Mouse (Mus musculus) cerebellum, adult 8-10 months (tissue): ENCODE results near the gene Lhfpl3.

Experiments used
- DNase-seq: peaks from one replicate; pipeline ENCODE4 v3.0.0; 2022

Gene Lhfpl3

DNA sequence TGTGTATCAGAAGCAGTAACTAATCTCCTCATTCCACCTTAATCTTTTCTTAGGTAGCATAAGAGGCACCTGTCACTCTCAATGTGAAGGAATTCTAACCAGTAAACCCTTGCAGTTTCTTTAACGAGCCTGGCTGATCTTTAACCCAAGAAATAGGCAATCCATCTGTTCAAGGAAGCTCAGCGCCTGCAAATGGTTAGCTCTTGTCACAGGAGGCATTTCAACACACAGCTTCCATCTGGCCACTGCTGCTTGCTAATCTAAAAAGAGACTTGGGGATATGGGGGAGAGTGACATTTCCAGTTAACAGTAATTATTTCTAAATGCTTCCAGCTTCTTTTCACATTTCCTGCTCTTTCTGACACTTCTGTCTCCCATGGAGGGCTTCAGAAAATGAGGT, 182.9 kb downstream of the Lhfpl3 start:
- DNase-seq: no peak

DNA sequence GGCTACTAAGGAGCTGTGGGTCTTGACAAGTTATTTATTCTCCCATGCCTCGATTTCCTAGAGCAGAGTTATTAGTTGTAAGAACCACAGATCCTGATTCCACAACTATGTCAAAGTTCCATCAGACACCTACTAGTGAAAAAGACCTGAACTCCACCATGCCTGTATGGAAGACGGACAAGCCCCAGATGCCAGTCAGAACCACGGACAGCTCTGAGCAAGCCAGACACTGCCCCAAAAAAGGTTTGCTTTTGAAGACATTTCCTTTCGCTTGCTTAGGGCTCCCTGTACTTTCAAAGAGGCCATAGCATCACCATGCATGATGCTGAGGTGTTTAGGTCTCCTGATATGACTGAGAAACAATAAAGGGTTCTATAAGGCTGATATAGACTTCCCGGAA, 197.4 kb downstream of the Lhfpl3 start:
- DNase-seq: no peak

DNA sequence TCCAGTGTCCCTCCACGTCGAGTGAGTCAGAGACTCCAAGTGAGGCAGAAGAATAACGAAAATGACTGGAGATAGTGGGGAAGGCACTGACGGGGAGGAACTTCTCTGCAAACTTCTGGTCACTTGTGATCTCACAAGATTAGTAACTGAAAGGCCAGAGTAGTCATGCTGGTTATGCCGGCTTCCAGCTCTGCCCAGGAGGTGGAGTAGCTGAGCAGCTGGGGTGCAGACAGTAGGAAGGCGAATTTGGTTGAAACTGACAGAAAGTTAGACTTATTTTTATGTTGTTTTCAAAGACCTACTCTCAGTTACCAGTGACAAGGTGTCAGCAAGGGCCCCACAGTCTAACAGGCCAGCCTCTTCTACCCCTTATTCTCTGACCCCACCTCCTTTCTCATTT, 217.4 kb downstream of the Lhfpl3 start:
- DNase-seq: no peak

DNA sequence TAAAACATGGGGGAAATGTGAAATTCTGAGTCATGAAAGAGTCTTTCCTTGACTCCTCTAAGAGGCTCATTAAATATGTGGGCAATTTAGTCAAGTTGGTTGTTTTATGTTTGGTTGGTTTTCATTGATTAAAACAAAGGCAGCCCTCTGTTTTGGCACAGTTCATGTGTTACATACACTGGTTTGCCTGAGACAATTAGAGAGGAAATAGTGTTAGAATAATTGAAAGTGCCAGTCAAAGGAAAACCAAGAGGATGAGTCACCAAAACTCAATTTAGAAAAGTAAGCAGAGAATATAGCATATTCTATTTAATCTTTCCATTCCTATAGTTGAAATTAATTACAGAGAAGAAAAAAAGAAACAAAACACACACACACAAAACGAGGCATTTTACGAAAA, 240.9 kb downstream of the Lhfpl3 start:
- no peak for DNase-seq

DNA sequence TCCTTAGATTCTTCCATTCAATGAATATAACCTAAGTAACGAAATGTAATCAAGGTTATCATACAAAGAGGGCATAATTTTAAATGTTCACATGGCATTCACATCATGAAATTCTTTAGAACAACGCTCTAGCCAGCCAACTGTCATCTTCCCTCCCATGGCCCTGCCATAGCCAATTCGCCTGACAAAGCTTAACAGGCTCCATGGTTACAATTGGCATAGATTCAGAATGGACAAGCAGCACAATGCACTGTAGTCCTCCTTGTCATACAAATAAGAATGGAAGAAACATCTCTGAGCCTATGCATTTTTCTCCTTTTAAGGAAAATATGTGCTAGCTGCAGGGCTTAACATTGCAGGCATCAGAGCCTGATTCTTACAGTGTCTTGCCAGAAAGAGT, 254.0 kb downstream of the Lhfpl3 start:
- DNase-seq: no peak

DNA sequence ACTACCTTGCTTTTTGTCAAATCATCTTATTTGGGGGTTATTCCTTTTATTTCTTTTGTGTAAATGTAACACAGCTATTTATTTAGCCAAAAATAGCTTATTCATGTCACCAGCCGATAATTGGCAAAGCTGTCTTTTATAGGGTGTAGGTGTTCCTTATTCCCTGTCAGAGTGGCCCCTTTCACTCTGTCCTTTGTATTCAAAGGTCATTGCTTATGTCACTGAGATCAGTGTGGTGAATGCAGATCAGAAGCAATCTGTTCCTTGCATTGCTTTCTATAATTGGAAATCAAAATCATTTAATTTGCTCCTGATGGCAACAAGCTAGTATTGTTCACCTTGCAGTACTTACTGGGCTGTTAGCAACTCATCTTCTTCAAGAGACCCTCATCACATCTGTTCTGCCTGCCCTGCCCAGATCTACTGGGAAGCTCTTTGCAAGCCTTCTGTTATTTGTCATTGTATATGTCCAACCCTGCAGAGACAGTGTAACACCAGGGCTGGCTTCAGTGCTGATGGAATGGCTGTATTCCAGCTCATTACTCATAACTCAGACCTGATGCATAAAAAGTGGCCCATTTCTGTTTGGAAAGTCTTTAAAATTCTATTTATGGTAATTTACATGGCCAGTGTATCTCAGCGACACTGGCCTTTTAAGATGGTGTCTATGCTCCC, 257.4 kb downstream of the Lhfpl3 start:
- peak; percentile 16 for DNase-seq

DNA sequence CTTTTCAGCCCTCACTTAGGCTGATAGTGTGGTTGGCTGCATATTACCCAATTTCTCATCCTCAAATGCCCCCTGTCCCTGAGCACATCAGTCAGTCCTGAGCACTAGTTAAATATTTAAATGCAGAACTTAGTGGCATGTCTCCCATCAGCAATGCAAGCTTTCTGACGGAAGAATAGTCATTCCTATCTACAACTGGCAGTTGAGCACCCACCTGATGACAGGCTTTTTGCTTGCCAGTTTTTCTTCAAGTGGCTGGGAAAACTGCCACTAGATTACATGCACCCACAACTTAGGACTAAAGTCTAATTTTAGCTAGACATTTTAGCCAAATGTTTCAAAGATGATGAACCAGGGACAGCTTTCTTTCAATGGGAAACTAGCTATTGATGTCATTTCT, 260.3 kb downstream of the Lhfpl3 start:
- no peak for DNase-seq

DNA sequence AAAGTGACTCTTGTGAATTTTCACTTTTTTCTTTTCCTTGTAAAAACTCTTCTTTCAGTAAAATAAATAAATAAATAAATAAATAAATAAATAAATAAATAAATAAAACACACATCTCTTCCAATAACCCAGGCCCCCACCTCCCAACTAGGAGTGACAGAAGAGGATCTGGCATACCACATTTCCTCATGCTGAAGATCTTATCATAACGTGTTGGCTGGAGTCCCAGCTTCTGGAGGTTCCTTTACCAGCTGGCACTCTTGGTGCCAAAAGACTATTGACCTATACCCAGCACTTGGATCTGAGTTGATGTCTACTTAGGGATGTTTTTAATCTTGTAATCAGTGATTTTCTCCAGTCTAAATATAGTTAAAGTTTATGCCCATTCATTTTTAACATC, 264.6 kb downstream of the Lhfpl3 start:
- DNase-seq: no peak

DNA sequence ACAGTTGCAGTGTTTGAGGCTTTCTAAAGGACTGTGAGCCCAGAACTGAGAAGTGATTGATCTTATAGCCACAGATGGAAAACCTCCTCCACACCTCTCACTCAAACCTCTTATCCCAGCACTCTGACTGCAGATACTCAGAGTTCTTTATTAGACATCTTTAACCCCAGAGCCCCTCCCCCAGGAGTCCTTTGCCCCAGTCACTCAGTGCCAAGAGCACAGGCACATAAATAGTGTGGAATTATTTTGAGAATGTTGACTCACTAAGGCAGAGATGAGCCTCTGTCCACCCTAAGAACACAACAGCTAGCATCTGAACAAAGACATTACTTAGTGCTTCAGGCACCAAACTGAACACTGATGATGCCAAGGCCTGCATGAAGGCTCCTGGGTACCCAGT, 268.1 kb downstream of the Lhfpl3 start:
- DNase-seq: no peak

DNA sequence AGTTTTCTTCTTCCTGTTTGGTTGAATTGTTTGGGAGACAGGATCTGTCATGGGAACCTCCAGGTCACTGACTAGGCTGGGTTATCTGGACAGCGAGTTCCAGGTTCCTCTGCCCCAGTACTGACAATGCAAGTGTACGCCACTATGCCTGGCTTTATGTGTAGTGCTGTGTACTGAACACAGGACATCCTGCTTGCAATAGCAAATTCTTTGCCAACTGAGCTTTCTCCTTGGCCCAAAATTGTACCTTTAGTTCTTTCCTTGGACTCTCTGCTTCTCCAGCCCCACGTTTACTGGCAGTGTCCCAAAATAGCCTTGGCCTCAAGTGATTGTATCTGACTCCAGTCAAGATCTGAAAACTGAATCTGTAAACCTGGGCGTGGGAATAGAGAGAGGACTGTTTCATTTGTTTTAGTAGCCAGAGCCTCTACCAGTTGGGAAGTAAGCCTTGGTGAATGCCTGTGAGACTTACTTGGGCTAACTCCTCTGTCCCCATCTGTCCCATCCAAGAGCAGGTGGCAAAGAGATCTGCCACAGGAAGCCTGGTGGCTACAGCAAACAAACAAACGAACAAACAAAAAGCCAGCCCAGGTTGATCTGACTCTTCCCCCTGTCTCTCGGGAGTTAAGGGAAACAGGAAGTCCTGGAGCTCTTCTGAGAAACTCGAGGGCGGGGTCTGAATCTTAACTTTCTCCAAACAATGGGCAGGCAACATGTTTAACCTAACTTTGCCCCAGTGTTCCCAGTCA, 269.9 kb downstream of the Lhfpl3 start:
- DNase-seq: no peak

DNA sequence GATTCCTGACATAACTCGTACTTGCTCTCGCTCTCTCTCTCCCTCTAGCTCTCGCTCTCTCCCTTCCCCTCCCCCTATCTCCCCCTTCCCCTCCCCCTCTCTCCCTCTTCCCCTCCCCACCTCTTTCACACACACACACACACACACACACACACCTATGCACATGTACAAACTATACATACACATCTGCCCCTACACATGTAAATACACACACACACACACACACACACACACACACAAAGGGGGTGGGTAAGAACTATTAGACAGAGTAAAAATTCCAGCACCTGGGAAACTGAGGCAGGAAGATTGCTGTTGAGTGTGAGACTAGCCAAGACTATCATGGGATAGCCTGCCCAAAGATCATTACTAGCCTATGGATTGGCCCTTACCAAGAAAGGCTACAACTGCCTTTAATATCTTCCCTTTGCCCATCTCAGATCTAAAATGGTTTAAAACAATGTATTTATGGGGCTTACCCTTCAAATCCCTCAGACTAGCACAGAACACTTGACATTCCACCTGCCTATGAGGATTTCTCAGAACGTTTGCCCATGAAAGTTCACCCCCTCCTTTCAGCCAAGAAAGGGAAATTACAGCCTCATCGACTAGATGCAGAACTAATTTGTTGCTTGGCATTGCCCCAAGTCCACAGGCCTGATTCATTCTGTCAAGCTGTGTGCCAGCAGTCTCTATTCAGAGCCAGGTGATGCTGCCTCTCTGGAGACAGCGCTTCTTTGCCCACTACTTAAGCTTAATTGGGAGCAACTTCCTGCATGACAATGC, 289.3 kb downstream of the Lhfpl3 start:
- peak; percentile 23 for DNase-seq

DNA sequence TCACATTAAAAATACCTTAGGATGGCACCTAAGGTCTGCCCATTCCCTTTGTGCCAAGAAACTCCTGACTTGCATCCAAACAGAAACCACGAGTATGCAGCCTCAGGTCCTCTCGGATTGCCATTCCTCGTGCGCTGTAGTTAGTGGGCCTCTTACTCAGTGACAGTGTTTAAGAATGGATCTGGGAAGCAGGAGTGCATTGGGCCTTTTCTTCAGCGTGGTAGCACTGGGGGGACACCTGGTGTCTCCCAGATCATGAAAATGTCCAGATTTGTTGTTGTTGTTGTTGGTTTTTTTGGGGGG, 289.8 kb downstream of the Lhfpl3 start:
- DNase-seq: no peak

DNA sequence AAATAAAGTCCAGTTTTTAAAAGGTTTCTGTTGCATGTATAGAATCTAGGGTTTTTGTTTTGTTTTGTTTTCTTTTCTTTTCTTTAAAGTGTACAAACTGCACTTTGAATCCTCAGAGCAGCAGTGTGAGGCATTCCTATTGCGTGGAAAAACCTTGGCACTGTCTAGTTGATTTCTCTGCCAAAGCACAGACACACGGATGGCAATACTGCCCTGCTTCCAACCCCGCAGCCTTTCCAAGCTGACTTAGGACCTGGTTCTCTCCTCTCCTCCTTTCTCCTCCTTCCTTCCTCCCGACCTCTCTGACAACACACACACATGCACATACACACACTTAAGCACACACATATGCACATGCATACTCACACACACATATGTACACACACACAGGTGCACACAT, 294.6 kb downstream of the Lhfpl3 start:
- DNase-seq: no peak

DNA sequence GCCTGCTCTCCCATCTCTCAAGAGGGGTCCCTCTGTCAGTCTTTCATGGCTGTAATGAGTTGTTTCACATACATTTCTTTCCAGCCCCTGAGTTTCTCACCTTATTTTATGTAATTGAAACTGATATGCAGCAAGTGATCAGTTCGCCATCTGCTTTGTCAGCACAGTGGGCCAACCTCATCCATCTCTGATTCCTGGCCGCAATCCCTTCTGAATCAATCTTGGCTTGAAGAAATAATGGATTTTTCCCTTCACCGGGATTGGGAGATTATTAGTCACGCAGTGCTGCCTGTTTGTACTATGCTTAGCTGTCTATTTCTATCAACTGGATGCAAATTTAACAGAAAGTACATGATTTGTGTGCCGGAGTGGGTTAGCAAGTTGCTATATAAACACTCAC, 297.0 kb downstream of the Lhfpl3 start:
- DNase-seq: no peak

DNA sequence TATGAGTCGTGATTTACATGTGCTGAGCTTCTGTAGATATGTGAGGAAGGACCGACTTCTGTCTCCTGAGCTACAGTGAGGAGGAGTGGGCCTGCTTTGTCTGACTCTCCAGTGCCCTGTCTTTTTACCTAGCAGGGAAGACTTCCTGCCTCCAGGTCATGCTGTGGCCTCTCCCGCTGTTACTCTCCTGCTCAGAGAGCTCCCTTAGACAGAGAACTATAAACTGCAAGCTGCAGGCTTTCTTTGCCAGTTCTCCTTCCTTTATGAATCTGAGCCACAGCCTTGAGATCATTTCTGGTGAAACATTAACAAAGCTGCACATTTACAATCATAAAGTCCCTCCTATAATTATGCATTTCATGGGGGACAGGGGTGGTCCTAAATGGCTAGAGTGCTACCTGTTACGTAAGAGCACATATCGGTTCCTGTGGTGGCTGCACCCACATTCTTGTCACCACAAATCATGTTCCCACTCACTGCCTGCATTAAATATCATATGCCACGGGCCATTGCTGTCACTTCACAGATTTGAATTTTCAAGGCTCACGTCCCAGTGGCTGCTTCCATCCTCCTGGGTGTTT, 303.3 kb downstream of the Lhfpl3 start:
- no peak for DNase-seq

DNA sequence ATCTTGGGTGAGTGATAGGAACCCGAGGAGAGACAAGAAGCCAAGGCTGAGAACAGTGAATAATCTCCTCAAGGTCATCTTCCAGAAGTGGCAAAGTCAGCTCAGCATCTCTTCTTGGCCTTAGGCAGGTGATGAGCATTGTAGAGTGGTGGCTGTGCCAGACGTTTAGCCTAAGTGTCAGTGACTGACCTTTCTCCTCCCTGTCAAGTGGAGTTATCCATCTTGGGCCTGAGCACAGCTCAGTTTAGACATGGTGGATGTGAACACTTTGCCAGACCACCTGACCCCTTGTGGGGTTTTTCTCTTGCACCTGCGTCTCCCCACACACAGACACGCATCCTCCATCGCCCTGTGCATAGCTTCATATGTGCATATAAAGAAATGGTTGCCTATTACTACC, 305.6 kb downstream of the Lhfpl3 start:
- no peak for DNase-seq

DNA sequence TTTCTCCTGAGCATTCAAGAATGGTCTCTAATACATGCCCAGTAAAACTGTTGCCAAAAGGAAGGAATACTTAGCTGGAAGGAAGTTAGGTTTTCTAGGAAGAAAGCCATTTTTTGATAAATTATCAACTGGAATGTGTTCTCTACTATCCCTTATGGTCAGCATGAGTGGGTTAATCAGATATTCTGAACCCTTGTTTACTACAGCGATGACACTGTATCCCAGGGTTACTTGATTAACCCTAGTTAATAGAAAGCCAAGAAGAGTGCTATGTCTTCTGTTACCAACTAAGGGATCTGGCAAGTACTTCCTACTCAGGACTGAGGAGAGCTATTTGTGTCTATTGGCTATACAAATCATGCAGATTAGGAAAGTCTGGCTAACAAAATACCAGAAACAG, 349.0 kb downstream of the Lhfpl3 start:
- DNase-seq: no peak

DNA sequence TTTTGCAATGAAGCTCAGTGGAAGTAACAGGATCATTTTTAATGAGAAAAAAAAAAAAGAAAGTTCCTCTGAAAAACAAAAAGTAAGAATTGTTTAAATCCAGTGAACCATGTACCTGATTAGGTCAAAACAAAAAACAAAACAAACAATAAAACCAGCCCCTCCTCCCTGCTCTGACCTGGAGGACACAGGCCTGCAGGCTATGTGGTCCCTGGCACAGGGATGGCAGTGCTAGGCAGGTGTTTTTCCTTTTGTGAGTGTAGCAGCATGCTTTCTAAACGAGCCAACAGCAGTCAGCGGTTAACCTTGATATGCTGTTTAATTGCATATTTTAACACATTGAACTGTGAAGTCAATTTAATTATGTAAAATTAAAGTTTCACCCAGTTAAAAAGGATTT, 360.7 kb downstream of the Lhfpl3 start:
- DNase-seq: no peak

DNA sequence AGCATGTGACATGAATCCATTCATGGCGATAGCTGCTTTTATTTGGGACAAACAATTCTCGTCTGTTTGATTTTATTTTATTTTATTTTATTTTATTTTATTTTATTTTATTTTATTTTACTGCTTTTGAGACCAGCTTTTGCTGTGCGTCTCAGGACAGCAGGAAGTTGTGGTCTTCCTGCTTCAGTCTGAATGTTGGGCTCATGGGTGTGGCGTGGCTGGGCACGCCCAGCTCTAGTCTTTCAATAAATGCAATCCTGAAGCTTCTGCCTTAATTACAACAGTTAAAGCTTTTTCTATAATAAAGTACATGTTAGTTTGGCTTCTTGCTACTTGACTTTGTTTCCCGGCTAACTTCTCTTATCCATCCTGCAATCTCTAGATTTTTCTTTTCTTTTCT, 365.4 kb downstream of the Lhfpl3 start:
- DNase-seq: no peak

DNA sequence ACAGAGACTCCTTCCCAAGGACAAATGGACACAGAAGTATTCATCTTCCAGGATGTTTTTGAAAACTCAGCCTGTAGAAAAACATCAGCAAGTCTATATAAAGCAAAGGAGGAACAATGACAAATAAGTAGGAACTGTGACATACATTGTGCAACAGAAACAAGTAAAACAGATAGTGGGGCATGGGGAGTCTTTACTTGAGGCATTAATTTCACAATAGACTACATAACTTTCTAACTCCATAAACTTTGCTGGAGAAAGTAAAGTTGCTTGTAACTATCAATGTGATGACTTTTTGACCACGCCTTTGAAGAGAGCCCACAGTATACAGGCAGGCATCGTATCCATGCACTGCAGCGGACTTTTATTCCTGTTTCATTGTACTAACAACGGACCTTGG, 368.4 kb downstream of the Lhfpl3 start:
- no peak for DNase-seq

DNA sequence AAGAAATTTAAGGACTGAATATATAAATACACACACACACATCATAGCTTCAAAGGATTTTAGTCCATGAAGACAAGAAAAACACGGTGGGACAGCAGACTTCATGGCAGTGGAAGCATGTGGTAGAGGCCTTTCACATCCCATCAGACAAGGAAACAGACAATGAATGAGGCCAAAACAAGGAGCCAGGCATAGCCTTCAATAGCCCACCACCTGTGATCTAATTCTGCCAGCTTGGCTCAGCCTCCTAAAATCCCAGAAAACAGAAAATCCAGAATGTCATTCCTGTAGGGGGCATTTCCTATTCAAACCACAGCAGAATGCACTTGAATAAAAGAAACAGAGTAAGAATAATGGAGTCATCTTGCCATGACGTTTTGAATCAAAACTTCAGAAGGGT, 381.0 kb downstream of the Lhfpl3 start:
- DNase-seq: no peak

DNA sequence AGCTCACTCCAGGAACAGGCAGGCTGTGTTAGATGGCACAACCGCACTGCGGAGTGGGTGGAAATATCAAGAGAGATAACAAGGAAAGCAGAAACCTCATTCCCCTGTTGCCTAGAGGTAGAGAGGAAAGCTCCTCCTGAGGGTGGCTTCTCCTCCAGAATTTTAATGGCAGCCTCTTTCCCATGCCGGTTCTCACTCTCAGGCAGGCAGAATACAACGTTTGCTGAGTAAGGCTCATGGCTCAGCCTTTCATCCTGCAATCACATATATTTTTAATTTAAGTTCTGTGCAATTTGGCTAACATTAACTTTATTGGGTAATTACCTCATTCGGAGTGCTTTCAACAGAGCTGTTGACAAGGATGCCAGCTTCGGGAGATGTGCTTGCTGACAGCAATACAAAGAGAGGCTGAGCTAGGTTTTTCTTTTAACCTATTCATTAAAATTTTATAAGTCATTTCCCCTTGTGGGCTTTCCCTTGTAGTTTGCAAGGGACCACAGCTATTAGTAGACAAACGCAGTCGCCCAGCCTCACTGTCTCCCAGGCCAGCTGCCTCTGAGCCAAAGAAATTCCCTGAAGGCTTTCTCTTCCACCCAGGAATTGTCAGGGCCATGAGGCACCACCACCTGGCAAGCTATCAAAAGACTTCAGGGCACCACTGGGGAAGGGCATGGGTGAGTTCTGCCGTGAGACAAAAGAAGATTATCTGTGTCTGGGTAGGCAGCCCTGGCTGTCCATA, 394.5 kb downstream of the Lhfpl3 start:
- DNase-seq: no peak

DNA sequence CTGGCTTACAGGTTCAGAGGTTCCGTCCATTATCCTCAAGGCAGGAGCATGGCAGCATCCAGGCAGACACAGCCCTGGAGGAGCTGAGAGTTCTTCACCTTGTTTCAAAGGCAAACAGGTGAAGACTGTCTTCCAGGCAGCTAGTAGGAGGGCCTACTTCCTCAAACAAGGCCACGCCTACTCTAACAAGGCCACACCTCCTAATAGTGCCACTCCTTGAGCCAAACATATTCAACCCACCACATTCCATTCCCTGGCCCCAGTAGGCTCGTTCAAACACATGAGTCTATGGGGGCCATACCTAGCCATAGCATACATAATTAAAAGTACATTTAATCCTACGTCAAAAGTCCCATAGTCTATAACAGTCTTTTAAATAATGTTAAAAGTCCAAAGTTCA, 407.4 kb downstream of the Lhfpl3 start:
- DNase-seq: no peak
